Mouse (Mus musculus): ENCODE data around the gene Hace1.

- TF ChIP-seq POLR2A (IDR thresholded peaks at IDR 0.05; ENCODE audit: insufficient read depth, low read depth, low read length) (no peak), CTCF (IDR thresholded peaks at IDR 0.05; ENCODE audit: insufficient read depth, low read depth, low read length) (no peak)
Measured at GRCm38 (mm10) chr10:45662015-45662414, 84.4 kb downstream of the Hace1 start.
